Mouse (Mus musculus): ENCODE data around the gene Rasl10b. TPM values are rescaled to one million over a fixed set of nuclear protein-coding genes. Genes with fewer than 3 reads are reported as not detected.

Rasl10b gene
- polyA plus RNA-seq, 1 experiment from 2014 or later, result 0.50 TPM

GRCm38 (mm10) chr11:83454548-83454947, 45.6 kb downstream of the Rasl10b start:
- H3K9me3 ChIP-seq (ENCODE audit: control insufficient read depth, low read length), result no peaks in the 10 kb centered on the region
- 4% methylated on average over 4 of the region's 4 CpGs for WGBS
- H3K27me3 ChIP-seq (replicated peaks; ENCODE audit: control insufficient read depth, insufficient read depth, low read length), result no peaks in the 10 kb centered on the region
- ATAC-seq, result peak; percentile 88
- no peaks in the 10 kb centered on the region for H3K36me3 ChIP-seq (ENCODE audit: control insufficient read depth, insufficient read depth, low read length)
- H3K9ac ChIP-seq (ENCODE audit: low read depth, low read length), result no peak overlapping the region
- peak overlapping the region; percentile 73 for H3K27ac ChIP-seq (ENCODE audit: low read length)
- H3K4me1 ChIP-seq (ENCODE audit: control insufficient read depth, insufficient read depth, low read length), result peaks cover 34% of the 10 kb centered on the region
- 0 out of 2 replicates have a peak overlapping the region, but pooled peaks have one; percentile 12 for H3K4me2 ChIP-seq (ENCODE audit: low read depth, low read length)
- H3K4me3 ChIP-seq (ENCODE audit: low read length), result no peak overlapping the region

DNA sequence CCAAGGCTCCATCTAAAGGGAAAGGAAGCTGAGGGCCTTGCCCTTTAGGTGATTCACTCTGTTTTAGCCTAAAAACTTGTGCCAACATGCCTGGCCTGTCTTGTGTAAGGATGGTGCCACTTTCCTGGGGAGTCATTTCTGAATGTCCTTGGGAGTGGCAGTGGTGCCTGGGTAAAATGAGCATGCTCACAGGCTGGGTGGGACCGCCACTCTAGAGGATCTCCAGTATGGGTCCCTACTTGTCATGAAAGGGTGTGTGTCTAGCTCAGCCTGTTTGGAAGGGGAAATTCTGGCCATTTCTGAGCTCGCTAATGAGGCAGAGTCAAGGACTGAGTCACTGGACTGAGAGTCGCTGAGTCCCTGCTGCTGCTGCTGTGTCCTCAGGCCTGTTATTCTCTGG, 46.7 kb downstream of the Rasl10b start:
- H3K36me3 ChIP-seq (ENCODE audit: control insufficient read depth, insufficient read depth, low read length), result no peaks in the 10 kb centered on the region
- H3K27ac ChIP-seq (ENCODE audit: low read length), result peak overlapping the region; percentile 50; the same call in 1 of the 2 replicates
- H3K9ac ChIP-seq (ENCODE audit: low read depth, low read length), result no peak overlapping the region
- ATAC-seq, result no peak
- no peak overlapping the region for H3K4me3 ChIP-seq (ENCODE audit: low read length)
- 74% methylated on average over 3 of the region's 3 CpGs for WGBS
- no peak overlapping the region for H3K4me2 ChIP-seq (ENCODE audit: low read depth, low read length)
- H3K27me3 ChIP-seq (replicated peaks; ENCODE audit: control insufficient read depth, insufficient read depth, low read length), result no peaks in the 10 kb centered on the region
- H3K4me1 ChIP-seq (ENCODE audit: control insufficient read depth, insufficient read depth, low read length), result peaks cover 34% of the 10 kb centered on the region
- H3K9me3 ChIP-seq (ENCODE audit: control insufficient read depth, low read length), result no peaks in the 10 kb centered on the region

DNA sequence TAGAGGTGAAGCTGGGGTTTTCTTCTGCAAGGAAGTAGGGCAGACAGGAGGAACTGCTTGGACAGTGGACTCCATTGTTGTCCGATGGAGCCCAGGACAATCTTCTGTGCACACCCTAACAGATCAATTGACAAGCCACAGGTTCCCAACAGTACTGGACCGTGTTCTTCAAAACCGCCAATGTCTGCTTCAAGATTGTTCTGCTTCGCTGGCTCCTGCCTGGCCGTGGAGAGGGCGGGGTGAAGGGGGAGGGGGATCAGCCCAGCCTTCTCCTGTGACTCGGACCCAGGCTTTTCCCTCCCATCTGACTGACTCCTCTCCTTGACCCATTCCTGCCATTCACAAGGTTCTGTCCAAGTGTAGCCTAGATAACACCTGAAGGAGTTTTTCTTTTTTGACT, 48.3 kb downstream of the Rasl10b start:
- no peak for ATAC-seq
- no peaks in the 10 kb centered on the region for H3K36me3 ChIP-seq (ENCODE audit: control insufficient read depth, insufficient read depth, low read length)
- WGBS, result 45% methylated on average over 7 of the region's 7 CpGs
- peaks cover 35% of the 10 kb centered on the region for H3K4me1 ChIP-seq (ENCODE audit: control insufficient read depth, insufficient read depth, low read length)
- H3K9ac ChIP-seq (ENCODE audit: low read depth, low read length), result no peak overlapping the region
- no peak overlapping the region for H3K4me3 ChIP-seq (ENCODE audit: low read length)
- H3K4me2 ChIP-seq (ENCODE audit: low read depth, low read length), result no peak overlapping the region
- H3K27me3 ChIP-seq (replicated peaks; ENCODE audit: control insufficient read depth, insufficient read depth, low read length), result no peaks in the 10 kb centered on the region; the same call in 1 of the 2 replicates
- no peaks in the 10 kb centered on the region for H3K9me3 ChIP-seq (ENCODE audit: control insufficient read depth, low read length)
- no peak overlapping the region for H3K27ac ChIP-seq (ENCODE audit: low read length)

DNA sequence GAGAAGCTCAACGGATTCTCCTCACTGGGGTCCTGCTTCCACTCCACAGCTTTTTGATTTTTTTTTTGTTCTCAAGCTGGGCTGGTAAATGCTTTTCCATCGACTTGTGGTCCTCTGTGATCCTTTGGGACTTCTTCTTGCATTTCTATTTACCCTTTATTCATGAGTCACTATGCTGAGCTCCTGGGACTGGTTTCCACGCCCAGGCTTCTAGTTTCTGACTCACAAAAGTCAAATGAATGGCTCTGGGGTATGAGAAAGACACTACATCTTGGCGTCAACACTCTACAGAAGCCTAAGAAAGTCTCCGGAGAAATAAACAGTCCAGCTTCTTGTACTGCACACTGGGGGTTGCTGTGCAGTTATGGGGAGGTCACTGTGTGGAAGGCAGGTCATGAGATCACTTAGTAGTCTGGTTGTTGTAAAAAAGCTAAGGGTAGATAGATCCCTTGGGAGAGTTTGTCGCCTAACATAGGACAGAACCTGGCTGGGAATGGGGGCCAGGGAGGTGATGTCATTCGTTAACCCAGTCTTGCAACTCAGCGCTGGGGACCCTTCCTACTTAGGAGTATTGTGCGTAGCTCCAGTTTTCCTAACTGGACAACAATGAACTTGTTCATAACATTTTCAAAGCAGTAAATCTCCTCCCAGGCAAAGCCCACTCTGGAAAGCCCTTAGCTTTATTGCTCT, 49.1 kb downstream of the Rasl10b start:
- no peak overlapping the region for H3K4me2 ChIP-seq (ENCODE audit: low read depth, low read length)

GRCm38 (mm10) chr11:83461462-83462027, 52.6 kb downstream of the Rasl10b start:
- H3K9me3 ChIP-seq (ENCODE audit: control insufficient read depth, low read length), result no peaks in the 10 kb centered on the region
- no peak for ATAC-seq
- H3K36me3 ChIP-seq (ENCODE audit: control insufficient read depth, insufficient read depth, low read length), result no peaks in the 10 kb centered on the region
- H3K27ac ChIP-seq (ENCODE audit: low read length), result no peak overlapping the region
- no peak overlapping the region for H3K4me2 ChIP-seq (ENCODE audit: low read depth, low read length)
- no peak overlapping the region for H3K4me3 ChIP-seq (ENCODE audit: low read length)
- H3K27me3 ChIP-seq (replicated peaks; ENCODE audit: control insufficient read depth, insufficient read depth, low read length), result peaks cover 5% of the 10 kb centered on the region; the same call in 1 of the 2 replicates
- no peak overlapping the region for H3K9ac ChIP-seq (ENCODE audit: low read depth, low read length)
- peaks cover 13% of the 10 kb centered on the region for H3K4me1 ChIP-seq (ENCODE audit: control insufficient read depth, insufficient read depth, low read length)
- 74% methylated on average over 10 of the region's 10 CpGs for WGBS

More for the DNA sequence above, 49.1 kb downstream of the Rasl10b start:
- H3K36me3 ChIP-seq (ENCODE audit: control insufficient read depth, insufficient read depth, low read length), result no peaks in the 10 kb centered on the region
- no peak overlapping the region for H3K4me3 ChIP-seq (ENCODE audit: low read length)
- no peak for ATAC-seq
- H3K27ac ChIP-seq (ENCODE audit: low read length), result 0 out of 2 replicates have a peak overlapping the region, but pooled peaks have one; percentile 17
- peaks cover 32% of the 10 kb centered on the region for H3K4me1 ChIP-seq (ENCODE audit: control insufficient read depth, insufficient read depth, low read length)
- H3K9me3 ChIP-seq (ENCODE audit: control insufficient read depth, low read length), result no peaks in the 10 kb centered on the region
- 32% methylated on average over 9 of the region's 9 CpGs for WGBS
- H3K9ac ChIP-seq (ENCODE audit: low read depth, low read length), result no peak overlapping the region
- H3K27me3 ChIP-seq (replicated peaks; ENCODE audit: control insufficient read depth, insufficient read depth, low read length), result no peaks in the 10 kb centered on the region; the same call in 1 of the 2 replicates

DNA sequence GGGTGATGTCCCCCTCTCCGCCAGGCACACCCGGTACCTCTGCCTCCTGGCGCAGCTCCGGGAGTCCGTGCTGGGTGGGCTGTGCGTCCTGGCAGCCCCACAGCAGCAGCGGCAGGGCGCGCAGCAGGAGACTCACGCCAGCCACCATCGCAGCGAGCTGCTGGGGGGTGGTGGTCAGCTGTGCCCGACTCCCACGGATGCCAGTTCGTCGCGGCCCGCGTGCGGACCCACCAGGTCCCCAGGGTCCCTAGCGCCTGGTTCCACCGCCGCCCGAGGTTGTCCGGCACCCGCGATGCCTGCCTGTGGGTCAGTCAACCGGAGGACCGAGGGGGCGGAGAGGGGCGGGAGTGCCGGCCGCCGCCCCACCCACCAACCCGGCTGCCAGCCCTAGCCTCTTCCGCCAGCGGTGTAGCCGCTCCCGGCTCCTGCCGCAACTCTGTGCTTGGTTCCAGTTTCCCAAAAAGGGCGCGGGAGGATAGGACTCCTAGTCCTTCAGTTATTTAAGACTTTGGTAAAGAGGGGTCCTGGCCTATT, 53.8 kb downstream of the Rasl10b start, which contains the start of gene Mmp28:
TSS of gene Mmp28 (minus strand) at position 361 of the 534 bp plus-strand sequence.
- peak within 1 kb of the TSS; percentile 69 for H3K4me3 ChIP-seq (ENCODE audit: low read length)
- no peaks in the 10 kb centered on the region for H3K36me3 ChIP-seq (ENCODE audit: control insufficient read depth, insufficient read depth, low read length)
- H3K27ac ChIP-seq (ENCODE audit: low read length), result no peak within 1 kb of the TSS
- peak within 1 kb of the TSS; percentile 72 for H3K9ac ChIP-seq (ENCODE audit: low read depth, low read length)
- WGBS, result under 1% methylated on average over 42 of the region's 42 CpGs
- H3K4me1 ChIP-seq (ENCODE audit: control insufficient read depth, insufficient read depth, low read length), result peaks cover 7% of the 10 kb centered on the region
- H3K27me3 ChIP-seq (replicated peaks; ENCODE audit: control insufficient read depth, insufficient read depth, low read length), result peaks cover 5% of the 10 kb centered on the region; the same call in 1 of the 2 replicates
- ATAC-seq, result peak; percentile 70
- no peaks in the 10 kb centered on the region for H3K9me3 ChIP-seq (ENCODE audit: control insufficient read depth, low read length)
- H3K4me2 ChIP-seq (ENCODE audit: low read depth, low read length), result peak within 1 kb of the TSS; percentile 96

DNA sequence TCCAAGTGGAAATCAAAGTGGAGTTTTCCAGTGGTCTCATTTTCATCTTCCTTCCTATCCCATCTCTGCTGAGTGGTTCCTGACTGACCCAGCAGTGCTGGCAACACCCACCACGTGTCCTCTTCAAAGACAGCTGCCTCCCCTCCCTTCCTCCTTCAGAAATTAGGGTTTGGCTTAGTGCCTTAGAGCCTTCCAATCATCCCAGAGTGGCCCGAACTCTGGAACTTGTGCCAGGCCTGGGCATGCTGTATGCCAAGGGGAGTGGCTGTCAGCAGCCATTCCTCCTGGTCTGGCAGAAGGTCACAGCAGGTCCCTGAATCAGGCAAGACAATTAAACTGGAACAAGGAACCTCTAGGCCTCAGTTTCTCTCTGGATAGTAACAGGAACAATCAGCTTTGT, 57.0 kb downstream of the Rasl10b start:
- 35% methylated on average over 2 of the region's 2 CpGs for WGBS
- no peak overlapping the region for H3K4me2 ChIP-seq (ENCODE audit: low read depth, low read length)
- ATAC-seq, result no peak
- peaks cover 2% of the 10 kb centered on the region; the same call in 1 of the 2 replicates for H3K4me1 ChIP-seq (ENCODE audit: control insufficient read depth, insufficient read depth, low read length)
- peaks cover 5% of the 10 kb centered on the region; the same call in 1 of the 2 replicates for H3K27me3 ChIP-seq (replicated peaks; ENCODE audit: control insufficient read depth, insufficient read depth, low read length)
- no peaks in the 10 kb centered on the region for H3K9me3 ChIP-seq (ENCODE audit: control insufficient read depth, low read length)
- no peak overlapping the region for H3K27ac ChIP-seq (ENCODE audit: low read length)
- no peaks in the 10 kb centered on the region for H3K36me3 ChIP-seq (ENCODE audit: control insufficient read depth, insufficient read depth, low read length)
- no peak overlapping the region for H3K9ac ChIP-seq (ENCODE audit: low read depth, low read length)
- no peak overlapping the region for H3K4me3 ChIP-seq (ENCODE audit: low read length)

DNA sequence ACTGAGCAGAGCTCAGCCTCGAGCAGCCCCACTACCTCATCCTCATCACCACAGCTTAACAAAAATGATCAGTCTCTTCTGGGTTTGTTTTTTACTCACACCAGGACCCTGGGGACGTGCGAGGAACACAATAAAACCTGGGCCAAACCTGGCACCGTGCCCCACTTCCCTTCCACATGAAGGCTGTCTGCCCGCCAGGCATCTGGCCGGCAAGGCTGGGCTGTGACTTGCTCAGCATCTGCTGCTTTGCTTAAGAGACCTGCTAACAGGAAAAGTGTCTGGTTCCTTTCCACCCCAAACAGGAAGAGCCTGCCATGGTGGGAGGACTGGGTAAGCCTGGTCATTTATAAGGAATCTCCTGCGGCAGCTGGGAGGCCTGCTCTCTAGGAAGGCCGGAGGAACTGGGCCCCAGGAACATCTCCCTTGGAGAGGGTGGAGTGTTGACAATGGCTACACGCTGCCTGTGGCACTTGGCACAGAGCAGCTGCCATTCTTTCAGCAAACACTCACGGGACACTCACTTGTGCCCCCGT, 58.2 kb downstream of the Rasl10b start:
- peak overlapping the region; percentile 9; the same call in 1 of the 2 replicates for H3K27ac ChIP-seq (ENCODE audit: low read length)
- WGBS, result 37% methylated on average over 11 of the region's 11 CpGs

GRCm38 (mm10) chr11:83468765-83469164, 59.8 kb downstream of the Rasl10b start:
- H3K9me3 ChIP-seq (ENCODE audit: control insufficient read depth, low read length), result no peaks in the 10 kb centered on the region

More for the DNA sequence above, 58.2 kb downstream of the Rasl10b start:
- Histone ChIP-seq H3K27me3 (replicated peaks; ENCODE audit: control insufficient read depth, insufficient read depth, low read length) (peaks cover 5% of the 10 kb centered on the region; the same call in 1 of the 2 replicates), H3K4me3 (ENCODE audit: low read length) (no peak overlapping the region), H3K4me1 (ENCODE audit: control insufficient read depth, insufficient read depth, low read length) (peaks cover 11% of the 10 kb centered on the region), H3K9ac (ENCODE audit: low read depth, low read length) (no peak overlapping the region), H3K9me3 (ENCODE audit: control insufficient read depth, low read length) (no peaks in the 10 kb centered on the region), H3K4me2 (ENCODE audit: low read depth, low read length) (no peak overlapping the region), H3K36me3 (ENCODE audit: control insufficient read depth, insufficient read depth, low read length) (no peaks in the 10 kb centered on the region)
- peak; percentile 18; the same call in 1 of the 2 replicates for ATAC-seq

More at GRCm38 (mm10) chr11:83468765-83469164, 59.8 kb downstream of the Rasl10b start:
- Histone ChIP-seq H3K36me3 (ENCODE audit: control insufficient read depth, insufficient read depth, low read length) (no peaks in the 10 kb centered on the region), H3K27me3 (replicated peaks; ENCODE audit: control insufficient read depth, insufficient read depth, low read length) (peaks cover 4% of the 10 kb centered on the region; the same call in 1 of the 2 replicates), H3K27ac (ENCODE audit: low read length) (no peak overlapping the region), H3K9ac (ENCODE audit: low read depth, low read length) (no peak overlapping the region), H3K4me1 (ENCODE audit: control insufficient read depth, insufficient read depth, low read length) (peaks cover 9% of the 10 kb centered on the region), H3K4me2 (ENCODE audit: low read depth, low read length) (no peak overlapping the region), H3K4me3 (ENCODE audit: low read length) (no peak overlapping the region)
- WGBS, result 92% methylated on average over 3 of the region's 3 CpGs
- no peak for ATAC-seq

All from intestine, embryonic 16.5 days (tissue).